Mouse (Mus musculus) retina, postnatal 7 days (tissue): ENCODE measurements around the gene Rnf144b.

Source experiments
- DNase-seq: peaks from one replicate; pipeline ENCODE4 v3.0.0-alpha.2; 2012; ENCODE audit warnings: low read depth, low spot score

Gene Rnf144b

GRCm38 (mm10) chr13:47124449-47124848 lies 2.0 kb downstream of the Rnf144b start:
- DNase-seq: no peak

DNA sequence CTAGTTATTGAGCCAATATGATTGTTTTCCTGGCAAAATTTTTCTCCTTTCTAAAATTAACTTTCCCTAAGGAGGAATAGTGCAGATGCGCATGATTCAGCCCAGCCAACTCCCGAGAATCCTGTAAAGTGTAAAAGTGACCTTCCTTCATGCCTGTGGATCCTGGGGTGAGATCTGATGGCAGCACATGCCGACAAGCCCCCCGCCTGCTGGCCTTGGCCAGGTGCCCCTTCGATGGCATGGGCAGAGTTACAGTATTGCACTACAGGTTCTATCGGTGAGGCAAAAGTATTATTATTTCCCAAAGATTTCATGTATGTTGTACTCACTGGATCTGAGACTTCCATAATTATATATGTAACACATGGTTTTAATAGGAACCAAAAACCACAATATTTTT lies 2.5 kb downstream of the Rnf144b start:
- no peak for DNase-seq

GRCm38 (mm10) chr13:47125595-47125994 lies 3.1 kb downstream of the Rnf144b start:
- no peak for DNase-seq

GRCm38 (mm10) chr13:47129090-47129489 lies 6.6 kb downstream of the Rnf144b start:
- no peak for DNase-seq

GRCm38 (mm10) chr13:47133058-47133457 lies 10.6 kb downstream of the Rnf144b start:
- DNase-seq: no peak

- DNase-seq: no peak
Observed at GRCm38 (mm10) chr13:47134836-47135235, 12.4 kb downstream of the Rnf144b start.

DNA sequence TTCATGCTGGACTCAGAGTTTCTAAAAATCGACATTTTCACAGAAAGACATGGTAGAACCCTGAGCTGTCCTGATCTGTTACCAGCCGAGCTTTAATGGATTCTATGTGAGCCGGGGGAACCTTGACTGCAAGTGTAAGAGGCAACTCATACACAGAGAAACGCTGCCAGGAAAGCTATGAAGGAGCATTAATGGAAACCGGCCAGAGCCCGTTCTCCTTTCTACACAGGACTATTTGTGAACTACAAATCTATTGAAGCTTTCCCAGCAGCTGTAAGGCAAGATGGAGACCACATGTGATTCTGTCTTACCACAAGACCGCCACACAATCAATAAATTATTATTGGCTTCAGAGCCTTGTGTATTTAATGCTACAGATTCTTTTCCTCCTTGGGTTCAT lies 13.3 kb downstream of the Rnf144b start:
- no peak for DNase-seq

- DNase-seq: no peak
Observed at GRCm38 (mm10) chr13:47142764-47143163, 20.3 kb downstream of the Rnf144b start.

DNA sequence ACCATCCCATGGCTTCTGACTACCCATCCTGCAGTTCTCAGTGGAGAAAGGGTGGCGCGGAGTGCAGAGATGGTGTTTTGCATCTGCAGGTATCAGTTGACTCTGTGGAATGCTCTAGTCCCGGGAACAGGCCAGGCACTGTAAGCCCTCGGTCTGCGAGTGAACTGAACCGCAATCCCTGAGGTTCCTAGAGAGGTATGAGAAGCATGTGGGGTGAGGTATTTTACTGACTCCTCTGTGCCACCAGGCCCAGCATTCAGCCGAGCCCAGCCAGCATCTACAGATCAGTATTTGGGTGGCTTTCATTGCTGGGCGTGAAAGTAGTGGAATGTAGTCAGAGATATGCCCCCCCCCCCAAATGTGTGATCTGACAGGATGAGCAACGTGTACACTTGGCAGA lies 23.5 kb downstream of the Rnf144b start:
- DNase-seq: no peak

DNA sequence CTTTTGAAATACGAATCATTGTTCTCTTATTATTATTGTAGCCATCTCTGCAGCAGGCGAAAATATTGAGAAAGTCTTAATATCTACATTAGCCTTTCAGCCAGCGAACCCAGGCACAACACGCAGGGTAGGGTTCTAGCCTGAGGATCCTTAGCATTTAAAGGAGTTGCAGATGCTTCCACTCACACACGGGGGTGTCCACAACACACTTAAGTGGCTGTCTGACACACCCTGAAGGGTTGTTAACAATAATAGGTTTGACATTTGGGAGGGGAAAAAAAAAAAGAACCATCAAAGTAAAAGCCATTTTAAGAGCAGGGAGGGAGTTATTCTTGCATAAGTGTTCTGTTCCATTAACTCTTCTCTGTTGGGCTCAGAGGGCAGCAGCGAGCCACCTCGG lies 23.9 kb downstream of the Rnf144b start:
- no peak for DNase-seq

- no peak for DNase-seq
Observed at GRCm38 (mm10) chr13:47148573-47148972, 26.1 kb downstream of the Rnf144b start.

DNA sequence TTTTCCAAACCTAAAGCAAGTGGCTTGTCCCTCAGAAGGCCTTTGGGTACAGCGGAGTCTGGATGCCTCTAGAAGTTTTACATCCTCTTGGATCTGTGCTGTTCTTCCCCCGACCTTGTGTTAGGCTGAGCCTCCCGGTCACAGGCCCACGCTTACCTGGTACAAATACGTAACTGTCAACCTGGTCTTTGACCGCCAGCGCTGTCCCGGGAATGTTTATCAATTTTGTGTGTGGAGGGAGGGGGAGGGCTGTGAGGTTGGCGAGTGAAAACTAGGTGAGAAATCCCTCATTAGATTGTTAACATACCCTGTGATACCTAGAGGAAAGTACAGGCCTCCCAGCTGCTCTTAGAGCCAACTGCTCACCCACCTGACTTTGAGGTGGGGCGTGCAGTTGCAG lies 27.5 kb downstream of the Rnf144b start:
- no peak for DNase-seq

- DNase-seq: no peak
Observed at GRCm38 (mm10) chr13:47151060-47151459, 28.6 kb downstream of the Rnf144b start.

- DNase-seq: peak; percentile 79
Observed at GRCm38 (mm10) chr13:47152390-47152789, 29.9 kb downstream of the Rnf144b start.

- DNase-seq: no peak
Observed at GRCm38 (mm10) chr13:47153206-47153605, 30.8 kb downstream of the Rnf144b start.

GRCm38 (mm10) chr13:47154866-47155265 lies 32.4 kb downstream of the Rnf144b start:
- peak; percentile 45 for DNase-seq

DNA sequence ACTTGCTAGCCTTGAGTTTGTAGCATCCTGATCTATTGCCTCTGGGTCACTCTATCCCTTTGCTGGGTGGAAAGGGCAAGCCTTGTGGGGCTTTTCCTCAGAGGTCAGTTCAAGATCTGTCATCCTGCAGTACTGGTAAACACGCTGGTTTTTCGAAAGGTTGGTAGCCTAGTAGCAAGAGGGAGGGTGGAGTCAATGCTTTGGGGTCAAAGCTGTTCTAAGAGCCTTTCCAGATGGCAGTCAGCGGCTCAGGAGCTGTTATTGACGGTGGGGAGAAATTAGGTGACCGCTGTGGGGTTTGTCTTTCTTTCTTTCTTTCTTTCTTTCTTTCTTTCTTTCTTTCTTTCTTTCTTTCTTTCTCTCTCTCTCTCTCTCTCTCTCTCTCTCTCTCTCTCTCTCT lies 34.4 kb downstream of the Rnf144b start:
- no peak for DNase-seq

GRCm38 (mm10) chr13:47162001-47162400 lies 39.5 kb downstream of the Rnf144b start:
- DNase-seq: no peak

DNA sequence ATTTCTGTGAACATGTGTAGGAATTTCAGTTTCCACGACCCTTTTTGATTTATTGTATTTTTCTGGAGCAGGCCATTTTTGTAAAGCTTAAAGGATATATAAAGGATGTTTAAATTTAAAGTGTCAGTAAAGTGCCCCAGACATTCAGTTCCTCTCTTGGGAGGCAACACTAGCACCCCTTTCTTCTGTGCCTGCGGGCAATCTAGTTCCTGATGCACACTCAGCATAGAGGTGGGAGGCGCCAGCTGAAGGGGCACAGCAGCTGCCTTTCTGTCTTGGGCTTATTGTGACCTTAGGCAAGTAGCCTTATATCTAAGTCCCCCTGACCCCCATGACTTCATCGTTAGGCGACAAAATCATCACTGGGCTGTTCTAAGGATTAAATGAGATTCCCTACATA lies 42.3 kb downstream of the Rnf144b start:
- no peak for DNase-seq

GRCm38 (mm10) chr13:47165261-47165660 lies 42.8 kb downstream of the Rnf144b start:
- DNase-seq: no peak

DNA sequence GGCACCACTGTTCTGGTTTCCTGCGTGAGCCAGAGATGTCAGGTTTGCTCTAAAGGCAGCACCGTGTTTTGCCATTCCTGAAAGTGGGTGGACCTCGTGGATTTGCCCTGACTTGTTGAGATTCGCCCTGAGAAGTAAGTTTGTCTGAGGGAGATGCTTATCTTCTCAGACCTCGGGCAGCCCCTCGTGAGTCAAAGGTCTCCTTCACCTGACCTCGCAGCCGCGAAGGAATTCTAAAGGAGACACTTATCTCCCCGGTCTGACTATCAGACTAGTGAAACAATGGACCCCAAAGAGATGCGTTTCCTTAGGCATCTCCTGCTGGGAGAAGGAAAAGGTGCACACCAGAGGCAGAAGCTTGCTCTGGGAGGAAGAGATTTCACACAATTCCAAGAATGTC lies 46.0 kb downstream of the Rnf144b start:
- DNase-seq: no peak

GRCm38 (mm10) chr13:47170026-47170425 lies 47.6 kb downstream of the Rnf144b start:
- DNase-seq: no peak

DNA sequence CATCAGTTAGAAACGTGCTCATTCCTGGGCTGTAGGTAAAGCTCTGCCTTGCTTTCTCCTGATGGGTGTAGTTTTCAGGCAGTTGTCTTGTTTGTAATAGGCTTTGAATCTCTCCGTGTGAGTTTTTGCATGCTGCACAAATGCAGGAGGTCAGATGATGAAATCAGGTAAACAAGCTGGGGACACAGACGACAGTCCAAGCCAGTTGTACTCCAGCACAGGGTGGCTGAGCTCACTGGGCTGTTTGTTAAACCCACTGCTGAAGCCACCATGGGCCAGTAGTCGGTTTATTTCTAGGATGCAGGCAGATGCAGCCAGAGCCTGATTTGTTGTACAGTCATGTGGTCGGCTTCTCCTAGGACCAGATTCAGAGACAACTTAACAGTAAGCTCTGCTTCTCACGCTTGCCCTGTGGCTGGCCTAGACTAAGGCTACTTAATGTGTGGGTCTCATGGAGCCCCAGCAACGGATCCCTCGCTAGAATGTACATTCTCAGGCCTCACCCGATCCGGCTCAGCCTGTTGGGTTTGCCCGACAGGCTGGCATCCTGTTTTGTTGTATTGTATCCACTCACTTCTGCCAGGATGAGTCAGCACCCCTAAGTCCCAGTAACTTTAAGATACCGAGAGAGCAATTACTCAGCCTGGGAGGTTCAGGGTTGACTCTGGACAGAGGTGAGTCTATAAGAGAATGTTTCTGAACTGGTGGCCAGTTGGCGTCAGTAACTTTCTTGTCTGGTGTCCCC lies 48.5 kb downstream of the Rnf144b start:
- DNase-seq: no peak

DNA sequence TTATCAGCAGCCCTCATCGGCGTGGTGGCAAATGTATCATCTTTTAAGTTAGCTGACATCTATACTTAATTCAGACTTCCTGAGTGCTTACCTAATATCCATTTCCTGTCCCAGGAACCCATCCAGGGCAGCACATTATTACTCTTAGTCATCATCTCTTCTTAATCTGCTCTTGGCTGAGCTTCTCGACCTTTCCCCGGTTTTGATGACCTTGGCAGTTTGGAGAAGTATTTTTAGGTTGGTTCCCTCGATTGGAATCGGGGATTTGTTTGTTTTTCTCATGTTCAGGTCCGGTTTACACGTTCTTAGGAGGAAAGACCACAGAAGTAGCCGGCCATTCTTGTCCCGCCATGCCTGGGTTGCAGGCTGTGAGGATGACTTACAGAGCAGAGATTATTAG lies 50.4 kb downstream of the Rnf144b start:
- DNase-seq: no peak
